Mouse (Mus musculus): ENCODE measurements at regions not wholly inside any gene's neighbourhood (a gene's known extent, or its start where the extent isn't known, plus 50 kb on each side); places are given as distances from the start of the nearest gene placed in this dataset.

DNA sequence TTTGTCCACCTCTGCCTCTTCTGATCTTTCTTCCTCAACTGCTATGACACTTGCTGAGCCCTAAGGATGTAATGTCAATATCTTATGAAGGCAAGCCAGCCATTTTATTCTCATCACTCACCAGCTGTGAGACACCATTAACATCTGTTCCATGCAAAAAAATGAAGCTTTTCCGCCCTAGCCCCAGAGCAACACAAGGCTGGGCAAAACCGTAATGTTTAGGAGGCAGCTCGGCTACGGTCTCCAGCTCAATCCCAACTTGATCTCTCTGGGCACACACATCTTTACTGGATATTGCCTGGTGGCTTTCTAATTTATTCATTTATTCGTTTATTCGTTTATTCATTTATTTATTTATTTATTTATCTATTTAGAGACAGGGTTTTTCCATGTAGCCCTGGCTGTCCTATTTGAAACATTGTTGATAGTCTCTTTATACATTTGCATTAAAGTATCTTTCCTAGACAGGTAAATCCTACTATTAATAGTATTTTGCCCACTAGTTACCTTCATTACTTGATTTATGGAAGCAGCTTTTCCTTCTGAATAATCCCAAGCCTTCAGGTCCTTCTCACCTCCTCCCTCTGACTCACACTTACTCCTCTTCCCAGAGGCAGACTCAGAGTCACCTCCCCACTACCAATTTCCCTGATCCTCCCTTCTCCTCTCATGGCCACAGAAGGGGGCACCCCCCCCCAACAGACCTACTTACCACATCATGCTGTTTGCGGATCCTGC lies 99.9 kb upstream of the Cpm start:
- Histone ChIP-seq H3K4me3 (ENCODE audit: low read length) (no peak overlapping the region), H3K27ac (ENCODE audit: low read length) (no peak overlapping the region), H3K4me2 (ENCODE audit: low read depth, low read length) (no peak overlapping the region), H3K27me3 (replicated peaks; ENCODE audit: control insufficient read depth, insufficient read depth, low read length) (no peaks in the 10 kb centered on the region), H3K9me3 (ENCODE audit: control insufficient read depth, low read length) (no peaks in the 10 kb centered on the region), H3K4me1 (ENCODE audit: control insufficient read depth, insufficient read depth, low read length) (no peaks in the 10 kb centered on the region), H3K9ac (ENCODE audit: low read depth, low read length) (no peak overlapping the region), H3K36me3 (ENCODE audit: control insufficient read depth, insufficient read depth, low read length) (no peaks in the 10 kb centered on the region)
- WGBS = 85% methylated on average over 7 of the region's 7 CpGs
- no peak for ATAC-seq

DNA sequence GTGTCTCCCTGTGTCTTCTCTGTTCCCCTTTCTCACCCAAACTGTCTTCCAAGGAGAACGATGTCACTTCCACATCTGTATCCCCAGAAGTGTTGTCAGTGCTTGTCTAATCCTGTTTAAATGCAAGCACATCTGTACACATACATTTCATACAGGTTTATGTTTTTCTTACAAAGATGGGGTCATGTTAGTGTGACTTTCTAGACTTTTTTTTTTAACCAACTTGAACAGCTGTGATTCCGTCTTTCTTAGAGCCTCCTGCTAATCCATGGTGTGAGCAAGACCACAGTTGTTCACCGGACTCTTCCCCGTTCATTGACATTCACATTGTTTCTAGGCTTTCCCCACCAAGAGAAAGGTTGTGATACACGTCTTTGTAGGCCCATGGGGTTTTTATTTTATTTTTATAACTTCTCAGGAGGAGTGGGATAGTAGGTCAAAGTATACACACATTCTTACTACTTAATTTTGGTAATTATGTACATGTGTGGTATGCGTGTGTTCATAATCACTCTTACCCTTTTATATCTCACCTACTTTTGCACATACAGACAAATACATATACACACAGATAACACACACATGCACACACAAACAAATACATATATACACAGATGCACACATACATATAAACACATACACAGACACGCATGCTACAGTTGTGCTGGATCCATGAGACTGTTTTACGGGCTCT lies 100.6 kb upstream of the Cpm start:
- H3K9ac ChIP-seq (ENCODE audit: low read depth, low read length) = no peak overlapping the region
- no peaks in the 10 kb centered on the region for H3K27me3 ChIP-seq (replicated peaks; ENCODE audit: control insufficient read depth, insufficient read depth, low read length)
- H3K4me3 ChIP-seq (ENCODE audit: low read length) = no peak overlapping the region
- H3K36me3 ChIP-seq (ENCODE audit: control insufficient read depth, insufficient read depth, low read length) = no peaks in the 10 kb centered on the region
- H3K27ac ChIP-seq (ENCODE audit: low read length) = no peak overlapping the region
- H3K4me2 ChIP-seq (ENCODE audit: low read depth, low read length) = no peak overlapping the region
- H3K4me1 ChIP-seq (ENCODE audit: control insufficient read depth, insufficient read depth, low read length) = no peaks in the 10 kb centered on the region
- no peak for ATAC-seq
- H3K9me3 ChIP-seq (ENCODE audit: control insufficient read depth, low read length) = no peaks in the 10 kb centered on the region
- 88% methylated on average over 8 of the region's 8 CpGs for WGBS

DNA sequence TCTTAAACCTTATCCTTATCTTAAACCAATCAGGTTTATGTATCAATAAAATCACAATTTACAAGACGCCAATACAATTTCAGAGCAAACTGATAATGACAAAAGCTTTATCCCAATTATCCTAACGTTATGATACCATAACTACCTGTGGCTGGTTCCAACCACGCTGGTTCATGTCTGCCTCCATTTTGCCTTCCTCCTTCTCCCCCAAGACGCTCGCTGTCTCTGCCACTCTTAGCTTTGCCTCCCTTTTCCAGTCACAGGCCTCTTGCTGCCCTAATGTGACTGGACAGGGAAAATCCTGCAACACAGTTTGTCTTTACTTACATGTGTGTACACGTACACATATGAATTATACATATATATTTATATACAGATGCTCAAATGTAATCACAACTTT lies 101.3 kb upstream of the Cpm start:
- Histone ChIP-seq H3K9me3 (ENCODE audit: control insufficient read depth, low read length) (no peaks in the 10 kb centered on the region), H3K9ac (ENCODE audit: low read depth, low read length) (no peak overlapping the region)
- 81% methylated on average over 6 of the region's 6 CpGs for WGBS

DNA sequence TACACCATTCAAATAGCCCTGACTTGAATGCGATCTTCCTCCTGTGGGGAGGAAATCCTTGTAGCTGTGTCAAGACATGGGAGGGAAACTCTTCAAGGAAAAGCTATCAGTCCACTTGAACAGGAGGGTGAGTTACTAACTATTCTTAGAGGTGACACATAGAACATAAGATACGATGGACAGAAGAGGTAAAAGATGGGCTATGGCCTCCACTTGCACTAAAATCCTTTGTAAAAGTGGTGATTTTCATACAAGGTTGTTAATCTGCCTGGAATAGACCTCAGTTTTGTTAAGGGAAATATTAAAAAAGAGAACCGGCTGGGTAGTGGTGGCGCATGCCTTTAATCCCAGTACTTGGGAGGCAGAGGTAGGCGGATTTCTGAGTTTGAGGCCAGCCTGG lies 102.1 kb upstream of the Cpm start:
- Histone ChIP-seq H3K4me3 (ENCODE audit: low read length) (no peak overlapping the region), H3K4me2 (ENCODE audit: low read depth, low read length) (no peak overlapping the region), H3K4me1 (ENCODE audit: control insufficient read depth, insufficient read depth, low read length) (no peaks in the 10 kb centered on the region), H3K36me3 (ENCODE audit: control insufficient read depth, insufficient read depth, low read length) (no peaks in the 10 kb centered on the region), H3K27me3 (replicated peaks; ENCODE audit: control insufficient read depth, insufficient read depth, low read length) (no peaks in the 10 kb centered on the region), H3K9me3 (ENCODE audit: control insufficient read depth, low read length) (no peaks in the 10 kb centered on the region), H3K9ac (ENCODE audit: low read depth, low read length) (no peak overlapping the region), H3K27ac (ENCODE audit: low read length) (no peak overlapping the region)
- 90% methylated on average over 5 of the region's 5 CpGs for WGBS
- no peak for ATAC-seq

More for the DNA sequence above, 101.3 kb upstream of the Cpm start:
- H3K36me3 ChIP-seq (ENCODE audit: control insufficient read depth, insufficient read depth, low read length) = no peaks in the 10 kb centered on the region
- no peak overlapping the region for H3K4me3 ChIP-seq (ENCODE audit: low read length)
- ATAC-seq = no peak
- no peak overlapping the region for H3K4me2 ChIP-seq (ENCODE audit: low read depth, low read length)
- no peak overlapping the region for H3K27ac ChIP-seq (ENCODE audit: low read length)
- no peaks in the 10 kb centered on the region for H3K27me3 ChIP-seq (replicated peaks; ENCODE audit: control insufficient read depth, insufficient read depth, low read length)
- no peaks in the 10 kb centered on the region for H3K4me1 ChIP-seq (ENCODE audit: control insufficient read depth, insufficient read depth, low read length)

- Histone ChIP-seq H3K36me3 (ENCODE audit: control insufficient read depth, insufficient read depth, low read length) (no peaks in the 10 kb centered on the region), H3K9me3 (ENCODE audit: control insufficient read depth, low read length) (no peaks in the 10 kb centered on the region), H3K4me2 (ENCODE audit: low read depth, low read length) (no peak overlapping the region), H3K4me1 (ENCODE audit: control insufficient read depth, insufficient read depth, low read length) (no peaks in the 10 kb centered on the region), H3K27me3 (replicated peaks; ENCODE audit: control insufficient read depth, insufficient read depth, low read length) (no peaks in the 10 kb centered on the region), H3K4me3 (ENCODE audit: low read length) (no peak overlapping the region), H3K9ac (ENCODE audit: low read depth, low read length) (no peak overlapping the region), H3K27ac (ENCODE audit: low read length) (no peak overlapping the region)
- ATAC-seq = no peak
- WGBS = 57% methylated on average over 3 of the region's 3 CpGs
Observed at GRCm38 (mm10) chr10:117526834-117527188, 102.5 kb upstream of the Cpm start.

GRCm38 (mm10) chr10:117526008-117526833 lies 103.1 kb upstream of the Cpm start:
- Histone ChIP-seq H3K9ac (ENCODE audit: low read depth, low read length) (no peak overlapping the region), H3K4me3 (ENCODE audit: low read length) (no peak overlapping the region), H3K4me2 (ENCODE audit: low read depth, low read length) (no peak overlapping the region), H3K27me3 (replicated peaks; ENCODE audit: control insufficient read depth, insufficient read depth, low read length) (no peaks in the 10 kb centered on the region), H3K36me3 (ENCODE audit: control insufficient read depth, insufficient read depth, low read length) (no peaks in the 10 kb centered on the region), H3K4me1 (ENCODE audit: control insufficient read depth, insufficient read depth, low read length) (no peaks in the 10 kb centered on the region), H3K27ac (ENCODE audit: low read length) (no peak overlapping the region), H3K9me3 (ENCODE audit: control insufficient read depth, low read length) (no peaks in the 10 kb centered on the region)
- WGBS = 73% methylated on average over 16 of the region's 16 CpGs
- no peak for ATAC-seq

- 38% methylated on average over 3 of the region's 3 CpGs for WGBS
- no peak overlapping the region for H3K4me3 ChIP-seq (ENCODE audit: low read length)
- H3K36me3 ChIP-seq (ENCODE audit: control insufficient read depth, insufficient read depth, low read length) = no peaks in the 10 kb centered on the region
- no peaks in the 10 kb centered on the region for H3K27me3 ChIP-seq (replicated peaks; ENCODE audit: control insufficient read depth, insufficient read depth, low read length)
- H3K9me3 ChIP-seq (ENCODE audit: control insufficient read depth, low read length) = no peaks in the 10 kb centered on the region
- H3K9ac ChIP-seq (ENCODE audit: low read depth, low read length) = no peak overlapping the region
- no peaks in the 10 kb centered on the region for H3K4me1 ChIP-seq (ENCODE audit: control insufficient read depth, insufficient read depth, low read length)
- no peak overlapping the region for H3K27ac ChIP-seq (ENCODE audit: low read length)
- no peak for ATAC-seq
- no peak overlapping the region for H3K4me2 ChIP-seq (ENCODE audit: low read depth, low read length)
Observed at GRCm38 (mm10) chr10:117525608-117526007, 103.7 kb upstream of the Cpm start.

DNA sequence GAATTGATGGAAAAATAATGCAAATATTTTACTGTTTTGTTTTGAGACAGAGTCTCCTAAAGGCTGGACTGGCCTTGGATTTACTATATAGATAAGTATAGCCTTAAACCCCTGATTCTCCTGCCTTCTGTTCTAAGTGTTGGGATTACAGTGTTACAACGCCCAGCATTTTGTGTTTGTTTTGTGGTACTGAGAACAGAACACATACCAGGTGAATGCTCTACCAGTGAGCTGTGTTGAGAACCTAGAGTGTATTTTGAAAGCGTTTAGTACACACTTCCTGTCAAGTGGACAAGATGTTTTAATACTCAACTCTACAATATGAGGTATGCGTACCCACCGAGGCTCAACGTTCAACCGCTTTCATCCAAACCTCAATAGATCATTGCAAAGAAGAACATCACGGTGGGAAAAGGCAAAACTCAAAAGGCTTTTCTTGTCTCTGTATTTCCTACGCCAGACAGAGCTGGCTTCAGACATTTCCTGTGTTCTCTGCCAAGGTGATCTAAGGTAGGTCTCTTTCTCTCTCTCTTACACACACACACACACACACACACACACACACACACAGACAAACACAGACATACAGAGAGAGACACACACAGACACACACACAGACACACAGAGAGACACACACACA lies 104.3 kb upstream of the Cpm start:
- no peak overlapping the region for H3K4me3 ChIP-seq (ENCODE audit: low read length)
- H3K36me3 ChIP-seq (ENCODE audit: control insufficient read depth, insufficient read depth, low read length) = no peaks in the 10 kb centered on the region
- H3K27ac ChIP-seq (ENCODE audit: low read length) = no peak overlapping the region
- WGBS = 69% methylated on average over 8 of the region's 8 CpGs
- H3K9ac ChIP-seq (ENCODE audit: low read depth, low read length) = no peak overlapping the region
- H3K9me3 ChIP-seq (ENCODE audit: control insufficient read depth, low read length) = no peaks in the 10 kb centered on the region
- no peaks in the 10 kb centered on the region for H3K4me1 ChIP-seq (ENCODE audit: control insufficient read depth, insufficient read depth, low read length)
- no peaks in the 10 kb centered on the region for H3K27me3 ChIP-seq (replicated peaks; ENCODE audit: control insufficient read depth, insufficient read depth, low read length)
- H3K4me2 ChIP-seq (ENCODE audit: low read depth, low read length) = no peak overlapping the region
- ATAC-seq = no peak

DNA sequence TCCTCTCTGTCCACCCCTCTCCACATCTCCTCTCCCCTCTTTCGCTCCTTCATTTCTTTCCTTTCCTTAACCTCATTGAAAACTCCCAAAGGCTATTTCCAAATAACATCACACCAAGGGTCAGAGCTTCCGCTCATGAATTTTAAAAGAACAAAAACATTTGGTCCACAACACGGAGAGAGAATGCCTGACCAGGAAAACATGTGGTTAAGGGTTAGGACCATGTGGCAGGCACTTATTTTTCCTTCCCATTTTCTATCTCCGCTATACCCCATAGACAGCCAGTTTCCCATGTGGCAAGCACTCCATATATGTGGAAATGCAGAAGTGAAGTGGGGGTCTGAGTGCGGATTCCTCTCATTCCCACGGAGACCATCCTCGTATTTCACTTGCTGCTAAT lies 105.2 kb upstream of the Cpm start:
- H3K27ac ChIP-seq (ENCODE audit: low read length) = no peak overlapping the region
- H3K9me3 ChIP-seq (ENCODE audit: control insufficient read depth, low read length) = no peaks in the 10 kb centered on the region
- no peak for ATAC-seq
- peaks cover 6% of the 10 kb centered on the region; the same call in 1 of the 2 replicates for H3K4me1 ChIP-seq (ENCODE audit: control insufficient read depth, insufficient read depth, low read length)
- no peak overlapping the region for H3K4me3 ChIP-seq (ENCODE audit: low read length)
- no peak overlapping the region for H3K9ac ChIP-seq (ENCODE audit: low read depth, low read length)
- WGBS = 81% methylated on average over 7 of the region's 7 CpGs
- no peaks in the 10 kb centered on the region for H3K27me3 ChIP-seq (replicated peaks; ENCODE audit: control insufficient read depth, insufficient read depth, low read length)
- no peaks in the 10 kb centered on the region for H3K36me3 ChIP-seq (ENCODE audit: control insufficient read depth, insufficient read depth, low read length)
- no peak overlapping the region for H3K4me2 ChIP-seq (ENCODE audit: low read depth, low read length)

Measured in intestine, embryonic 16.5 days (tissue).